Mouse (Mus musculus): ENCODE results near the gene Cftr.

The Cftr gene

DNA sequence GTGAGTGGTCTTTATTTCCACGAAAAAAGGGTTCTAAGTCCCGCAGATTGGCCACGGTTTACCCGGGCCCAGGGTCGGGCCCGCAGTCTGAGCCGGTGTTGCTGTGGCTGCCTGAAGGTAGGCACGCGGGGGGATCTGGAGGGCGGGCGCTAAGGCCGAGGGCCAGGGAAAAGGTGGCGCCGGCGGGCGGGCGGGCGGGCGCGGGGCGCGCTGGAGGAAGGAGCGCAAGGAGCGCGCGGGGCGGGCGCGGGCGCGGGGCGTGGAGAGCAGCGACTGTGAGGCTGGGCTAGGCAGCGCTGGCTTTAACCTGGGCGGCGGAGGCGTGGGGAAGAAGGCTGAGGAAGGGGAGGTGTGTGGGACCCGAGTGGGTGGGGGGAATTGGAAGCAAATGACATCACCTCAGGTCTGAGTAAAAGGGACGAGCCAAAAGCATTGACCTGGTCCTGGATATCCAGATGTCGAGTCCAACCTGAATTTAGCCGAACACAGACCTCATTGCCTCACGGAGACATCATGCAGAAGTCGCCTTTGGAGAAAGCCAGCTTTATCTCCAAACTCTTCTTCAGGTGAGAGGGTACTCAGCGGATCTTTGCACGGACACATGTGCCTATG, at the start of gene Cftr:
Cftr (plus strand) TSS at position 377 of the 612 bp plus-strand sequence.
- peak; percentile 55 for DNase-seq (ENCODE audit: extremely low spot score, low spot score)

DNA sequence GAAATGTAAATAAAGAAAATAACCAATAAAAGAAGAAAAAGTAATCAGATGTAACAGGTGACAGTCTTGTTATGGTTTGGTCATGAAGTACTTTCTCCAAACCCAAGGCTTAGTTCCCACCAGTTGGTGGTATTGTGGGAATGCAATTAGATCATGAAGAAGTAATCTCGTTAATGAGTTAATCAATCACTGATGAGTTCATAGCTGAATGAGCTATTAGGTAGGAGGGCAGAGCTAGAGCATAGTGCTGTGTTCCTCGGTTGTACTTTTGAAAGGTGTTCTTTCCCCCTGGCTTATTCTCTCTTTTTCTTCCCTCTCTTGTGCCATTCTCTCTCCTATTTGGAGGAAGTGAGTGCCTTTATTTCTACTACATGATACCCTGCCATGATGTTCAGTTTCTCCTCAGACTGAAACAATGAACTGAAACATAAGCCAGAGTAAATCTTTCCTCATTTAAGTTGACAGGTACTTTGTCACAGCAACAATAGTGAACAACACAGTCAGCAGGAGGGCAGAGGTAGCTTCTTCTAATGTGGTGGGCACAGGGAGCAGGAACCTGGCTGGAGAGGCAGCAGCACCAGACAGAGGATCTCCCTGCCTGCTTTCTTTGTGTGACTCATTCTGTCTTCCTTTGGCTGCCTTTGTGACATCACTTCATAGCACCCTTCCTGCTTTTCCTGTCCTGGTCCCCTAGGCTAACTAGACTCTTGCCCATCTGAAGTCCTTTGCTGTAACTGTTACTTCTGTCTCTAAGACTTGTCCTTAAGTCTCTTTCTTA, 43.1 kb upstream of the Cftr start:
- DNase-seq (ENCODE audit: extremely low spot score, low spot score) = no peak

DNA sequence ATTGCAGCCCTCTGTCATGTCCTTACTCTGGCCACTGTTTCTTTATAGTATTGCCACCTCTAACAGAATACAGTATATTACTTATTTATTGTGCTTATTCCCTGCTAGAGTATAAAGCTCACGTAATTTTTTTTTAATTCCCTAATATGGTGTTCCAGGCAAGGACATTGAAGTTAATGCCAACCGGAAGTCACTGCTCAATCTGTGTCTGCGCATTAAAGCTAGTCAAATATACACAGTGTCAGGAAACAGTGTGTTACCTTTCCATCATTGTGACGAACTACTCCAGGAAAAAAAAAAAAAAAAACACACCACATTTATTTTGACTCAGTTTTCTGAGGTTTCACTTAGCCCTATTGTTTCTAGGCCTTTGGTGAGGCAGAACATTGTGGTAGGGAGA, 42.4 kb upstream of the Cftr start:
- no peak for DNase-seq (ENCODE audit: extremely low spot score, low spot score)

DNA sequence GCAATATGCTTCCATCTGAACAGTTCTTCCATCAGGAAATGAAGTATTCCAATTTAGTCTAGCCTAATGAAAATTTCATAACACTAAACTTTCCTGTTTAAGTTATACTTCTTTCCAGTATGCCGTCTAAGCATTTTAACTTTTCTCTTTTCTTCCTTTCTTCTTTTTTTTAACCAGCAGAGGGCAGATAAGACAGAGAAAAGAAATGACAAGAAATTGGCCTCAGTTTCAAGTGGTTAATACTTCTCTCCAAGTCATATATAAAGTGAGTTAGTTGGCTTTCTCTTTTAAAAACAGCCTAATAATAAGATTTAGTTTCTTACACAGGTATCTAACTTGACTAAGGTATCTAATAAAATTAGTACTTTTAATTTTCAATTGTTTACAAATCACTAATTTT, 35.2 kb upstream of the Cftr start:
- no peak for DNase-seq (ENCODE audit: extremely low spot score, low spot score)

DNA sequence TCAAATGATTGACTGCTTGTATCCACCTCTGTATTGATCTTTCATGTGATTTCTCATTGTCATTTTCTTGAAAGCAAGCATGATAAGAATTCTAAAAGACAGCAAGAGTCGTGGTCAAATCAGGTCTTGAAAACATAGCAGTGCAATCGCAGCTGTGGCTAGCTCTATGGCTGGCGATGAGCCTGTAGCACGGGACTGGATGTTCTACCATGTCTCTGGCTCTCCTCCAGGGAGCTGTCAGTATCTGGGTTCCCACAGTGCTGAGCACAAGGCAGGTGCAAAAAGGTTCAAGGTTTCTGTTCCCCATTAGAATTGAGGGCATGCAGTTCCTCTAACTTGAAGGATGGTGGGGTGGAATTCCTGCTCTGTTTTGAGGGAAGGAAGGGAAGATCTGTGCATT, 17.5 kb upstream of the Cftr start:
- DNase-seq (ENCODE audit: extremely low spot score, low spot score) = no peak

DNA sequence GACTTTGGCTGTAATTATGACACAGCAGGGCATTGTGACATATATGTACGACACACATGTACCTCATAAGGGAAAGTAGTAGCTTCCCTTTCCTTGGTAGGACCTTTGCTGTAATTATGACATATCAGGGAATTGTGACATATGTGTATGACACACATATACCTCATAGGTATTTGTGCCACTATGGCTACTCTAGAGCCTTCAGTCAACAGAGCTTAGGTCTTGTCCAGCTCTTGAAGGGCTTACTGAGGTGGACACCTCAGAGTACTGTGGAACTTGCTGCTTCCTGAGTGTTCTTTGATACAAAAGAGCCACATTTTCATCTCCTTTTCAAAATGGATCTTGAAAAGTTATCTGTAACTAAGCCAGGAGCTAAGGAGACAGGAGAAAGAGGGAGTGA, 869 bp upstream of the Cftr start:
- no peak for DNase-seq (ENCODE audit: extremely low spot score, low spot score)

DNA sequence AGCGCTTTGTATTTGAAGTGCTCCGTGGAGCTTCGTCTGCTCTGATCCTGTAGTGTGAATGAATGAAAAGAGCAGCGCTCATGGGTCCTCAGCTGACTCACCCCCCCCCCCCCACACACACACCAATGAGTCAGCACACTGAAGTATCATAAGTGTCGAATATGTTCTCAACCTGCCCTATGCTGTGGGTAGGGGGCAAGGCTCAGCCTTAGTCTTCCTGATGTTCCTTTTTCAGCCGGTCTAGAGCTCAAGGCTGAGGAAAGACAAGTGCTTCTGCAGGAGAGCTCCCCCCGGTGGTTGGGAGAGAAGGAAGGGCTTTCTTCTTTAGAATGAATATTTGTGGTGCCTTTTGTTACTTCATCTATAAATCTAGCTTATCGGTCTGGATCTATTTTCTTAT, 1.1 kb downstream of the Cftr start:
- DNase-seq (ENCODE audit: extremely low spot score, low spot score) = no peak

DNA sequence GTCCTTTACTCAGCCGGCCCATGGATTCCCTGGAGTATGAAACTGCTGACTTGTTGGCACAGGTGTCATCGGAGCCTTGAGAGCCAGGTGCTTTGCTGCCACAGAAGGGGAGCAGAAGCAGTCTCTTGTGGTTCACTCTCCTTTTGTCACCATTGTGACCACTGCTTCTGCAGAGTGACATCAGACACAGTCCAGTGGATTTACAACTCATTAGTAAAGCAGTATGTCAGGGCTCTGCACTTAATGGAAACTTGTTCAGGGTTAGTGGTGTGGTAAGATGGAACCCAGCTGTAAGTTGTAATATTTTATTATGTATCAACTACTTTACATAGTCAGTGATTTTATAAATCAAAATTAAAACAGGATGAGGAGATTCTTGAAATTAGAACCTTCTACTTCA, 7.0 kb downstream of the Cftr start:
- DNase-seq (ENCODE audit: extremely low spot score, low spot score) = no peak

DNA sequence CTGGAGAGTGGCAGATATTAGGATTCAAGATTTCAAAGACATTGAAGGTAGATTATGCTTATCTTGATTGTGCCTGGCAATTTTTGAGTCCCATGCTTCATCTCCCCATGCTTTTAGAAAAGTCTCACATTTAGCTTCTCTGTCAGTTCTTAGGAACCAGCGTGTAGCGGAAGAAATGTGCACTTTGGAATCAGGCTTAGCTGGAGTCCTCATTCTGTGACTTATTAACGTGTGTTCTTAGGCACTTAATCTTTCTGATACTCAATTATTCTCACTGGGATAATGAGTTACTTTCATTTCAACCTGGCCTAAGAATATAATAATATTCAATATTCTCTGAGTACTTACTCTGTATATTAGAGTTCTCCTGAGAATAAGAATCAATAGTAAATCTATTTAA, 10.2 kb downstream of the Cftr start:
- no peak for DNase-seq (ENCODE audit: extremely low spot score, low spot score)

DNA sequence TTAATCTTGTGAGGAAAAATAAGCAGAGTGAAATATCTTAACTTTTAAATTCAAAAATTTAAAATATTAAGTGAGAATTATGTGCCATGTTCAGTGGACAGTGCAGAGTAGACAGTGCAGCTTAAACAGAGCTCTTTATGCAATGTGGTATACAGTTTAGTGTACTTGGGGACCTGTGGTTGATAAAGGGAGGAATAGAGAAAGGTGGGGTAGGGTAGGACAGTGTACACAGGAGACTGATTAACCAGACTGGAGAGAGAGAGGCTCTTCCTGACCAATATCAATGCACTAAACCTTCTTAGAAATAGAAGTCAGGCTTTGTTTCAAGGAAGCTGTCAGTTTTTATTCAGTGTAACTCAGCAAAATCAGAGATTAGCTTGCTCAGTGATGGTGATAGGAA, 12.4 kb downstream of the Cftr start:
- DNase-seq (ENCODE audit: extremely low spot score, low spot score) = no peak

DNA sequence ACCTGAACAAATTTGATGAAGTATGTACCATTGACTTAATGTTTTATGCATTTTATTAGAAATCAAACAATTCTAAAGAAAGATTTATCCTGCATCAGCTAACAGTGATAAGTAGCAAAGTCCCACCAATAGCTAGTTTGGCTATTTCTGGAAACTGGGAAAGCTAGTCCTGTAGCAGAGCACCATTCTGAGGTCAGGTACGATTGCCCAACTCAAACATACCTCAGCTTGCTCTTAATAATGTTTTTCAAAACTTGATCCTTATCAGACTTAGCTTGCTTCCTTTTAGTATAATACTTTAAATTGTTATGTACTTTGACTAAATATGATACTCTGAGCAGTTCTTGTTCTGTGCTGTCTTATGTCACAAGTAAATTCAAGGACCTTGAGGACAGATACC, 50.2 kb downstream of the Cftr start:
- DNase-seq (ENCODE audit: extremely low spot score, low spot score) = no peak

DNA sequence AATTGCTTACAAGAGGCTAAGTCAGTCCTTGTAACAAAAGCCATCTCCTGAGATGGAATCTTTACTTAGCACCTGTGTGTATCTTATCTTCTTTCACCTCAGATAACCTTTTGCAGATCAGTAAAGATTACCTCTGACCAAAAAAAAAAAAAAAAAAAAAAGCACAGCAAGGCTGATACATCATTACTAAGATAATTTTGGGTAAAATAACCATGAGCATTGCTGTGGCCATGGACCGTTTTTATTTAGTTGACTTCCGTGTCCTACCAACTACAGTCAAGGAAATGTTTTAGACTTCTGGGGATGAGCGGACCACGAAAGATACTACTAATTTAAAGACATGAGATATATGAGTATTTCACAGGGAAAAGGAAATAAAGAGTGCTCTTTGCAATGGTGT, 52.7 kb downstream of the Cftr start:
- no peak for DNase-seq (ENCODE audit: extremely low spot score, low spot score)

DNA sequence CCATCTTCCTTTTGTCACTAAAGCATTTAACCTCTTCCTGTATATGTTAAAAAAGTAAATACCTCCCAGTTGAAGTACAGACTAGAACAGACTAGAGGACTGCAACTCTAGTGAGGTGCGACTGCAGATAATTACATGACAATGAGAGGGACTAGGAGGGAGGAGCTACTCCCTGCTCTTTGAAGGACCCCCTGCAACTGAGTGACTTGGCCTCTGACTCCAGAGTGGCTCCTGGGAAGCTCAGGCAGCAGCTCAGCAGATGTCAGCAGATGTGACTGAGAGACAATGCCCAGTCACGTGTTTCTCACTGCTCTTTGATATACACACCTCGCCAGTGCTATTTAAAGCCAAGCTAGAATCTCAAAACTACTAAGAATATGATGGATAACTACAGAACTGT, 54.7 kb downstream of the Cftr start:
- no peak for DNase-seq (ENCODE audit: extremely low spot score, low spot score)

DNA sequence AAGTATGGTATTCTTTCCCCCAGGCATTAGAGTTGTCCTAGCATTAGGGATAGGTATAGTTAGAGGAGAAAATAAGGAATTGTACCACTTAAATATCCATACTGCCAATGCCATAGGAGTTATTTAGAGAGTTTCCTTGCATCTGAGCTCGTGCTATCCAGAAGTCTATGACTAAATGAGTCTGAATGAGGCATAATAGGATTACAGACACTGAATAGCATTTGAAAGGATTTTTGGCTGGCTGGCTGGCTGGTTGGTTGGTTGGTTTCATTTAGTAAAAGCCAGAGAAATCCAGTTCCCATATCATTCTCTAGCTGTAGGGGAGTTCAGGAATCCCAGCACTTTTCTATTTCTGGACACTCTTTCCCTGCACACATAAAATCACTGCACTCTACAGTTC, 76.0 kb downstream of the Cftr start:
- DNase-seq (ENCODE audit: extremely low spot score, low spot score) = no peak

DNA sequence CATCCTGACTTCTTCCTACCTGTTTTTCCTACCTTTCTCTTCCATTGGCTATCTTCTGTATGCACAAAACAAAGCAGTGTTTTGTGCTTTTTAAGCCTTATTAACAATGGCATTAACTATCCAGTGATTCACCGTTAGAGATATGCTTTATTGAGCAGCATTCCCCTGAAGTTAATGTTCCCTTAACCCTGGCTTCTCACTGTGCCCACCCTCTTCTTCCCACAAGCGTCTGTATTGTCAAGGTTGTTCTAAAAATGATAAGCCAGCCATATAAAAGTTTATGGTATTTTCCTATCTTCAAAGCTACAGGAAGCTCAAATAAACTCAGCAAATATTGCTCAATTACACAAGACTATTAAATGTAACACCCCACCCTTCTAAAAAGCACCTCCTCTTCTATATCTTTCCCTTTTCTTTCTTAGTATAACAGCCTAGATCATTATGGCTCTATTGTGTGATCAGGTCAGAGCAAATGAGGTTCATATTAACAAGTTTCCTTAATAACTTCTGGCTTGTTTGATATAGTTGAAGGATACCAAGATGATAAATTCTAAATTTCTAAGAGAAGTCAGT, 77.5 kb downstream of the Cftr start:
- DNase-seq (ENCODE audit: extremely low spot score, low spot score) = no peak

DNA sequence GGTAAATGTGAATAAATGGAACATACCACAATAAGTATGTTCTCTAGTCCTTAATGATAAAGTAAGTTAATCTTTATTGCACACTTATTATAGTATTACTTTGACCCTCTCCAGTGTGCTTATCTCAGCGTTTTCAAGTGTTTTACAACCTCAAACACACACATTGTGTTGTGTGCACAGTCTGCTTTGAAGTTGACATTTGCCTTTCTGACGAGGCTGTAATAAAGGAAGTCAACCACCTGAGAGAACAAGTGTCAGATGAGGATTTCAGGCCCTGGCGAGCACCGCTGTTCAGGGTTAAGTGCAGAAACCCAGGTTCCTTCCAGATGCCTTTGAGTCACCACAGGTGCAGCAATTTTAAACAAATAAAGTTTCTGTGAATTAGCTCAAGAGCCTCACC, 78.0 kb downstream of the Cftr start:
- DNase-seq (ENCODE audit: extremely low spot score, low spot score) = no peak

DNA sequence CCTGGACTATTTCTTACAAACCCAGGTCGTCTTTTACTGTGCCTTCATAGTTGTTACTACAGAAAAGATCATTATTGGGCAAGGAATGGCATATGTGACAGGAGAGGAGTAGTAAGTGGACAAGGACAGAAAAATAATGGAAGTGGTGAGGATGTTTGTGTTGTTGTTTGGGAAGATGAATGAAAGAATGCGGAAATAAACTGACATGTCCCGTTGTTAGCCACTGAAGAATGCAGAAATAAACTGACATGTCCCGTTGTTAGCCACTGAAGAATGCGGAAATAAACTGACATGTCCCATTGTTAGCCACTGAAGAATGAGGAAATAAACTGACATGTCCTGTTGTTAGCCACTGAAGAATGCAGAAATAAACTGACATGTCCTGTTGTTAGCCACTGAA, 84.1 kb downstream of the Cftr start:
- DNase-seq (ENCODE audit: extremely low spot score, low spot score) = no peak

DNA sequence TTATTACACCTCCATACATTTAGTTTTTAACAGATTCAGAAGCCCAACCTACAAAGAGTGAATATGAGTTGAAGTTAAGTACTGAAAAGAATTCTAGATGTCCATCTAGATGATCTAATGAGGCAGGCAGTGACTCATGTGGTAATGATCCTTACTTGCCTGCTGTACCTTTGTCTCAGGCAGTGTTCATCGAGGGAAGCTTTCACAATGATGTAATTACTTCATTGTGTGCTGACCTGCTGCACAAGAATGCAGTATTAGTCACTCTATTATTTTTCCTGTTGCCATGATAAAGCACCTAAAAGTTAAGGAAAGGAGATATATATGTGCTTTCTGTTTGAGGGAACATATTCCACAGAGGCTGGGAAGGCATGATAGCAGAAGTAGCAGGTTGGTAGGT, 100.5 kb downstream of the Cftr start:
- DNase-seq (ENCODE audit: extremely low spot score, low spot score) = no peak

DNA sequence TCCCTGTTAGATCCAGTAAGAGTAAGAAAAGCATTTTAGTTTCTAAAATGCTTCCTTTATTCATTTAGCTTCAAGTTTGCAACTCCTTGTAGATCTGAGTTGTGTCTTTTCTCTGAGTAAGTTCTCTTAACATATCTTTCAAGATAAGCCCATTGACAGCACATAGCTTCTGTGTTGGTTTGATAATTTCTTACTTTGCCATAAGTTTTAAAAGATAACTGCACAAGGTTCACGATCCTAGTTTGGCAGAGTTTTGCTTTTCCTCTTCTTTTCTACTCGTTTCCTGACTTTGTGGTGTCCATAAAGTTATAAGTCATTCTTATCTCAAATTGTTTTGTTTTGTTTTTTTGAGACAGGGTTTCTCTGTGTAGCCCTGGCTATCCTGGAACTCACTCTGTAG, 130.3 kb downstream of the Cftr start:
- DNase-seq (ENCODE audit: extremely low spot score, low spot score) = no peak

DNA sequence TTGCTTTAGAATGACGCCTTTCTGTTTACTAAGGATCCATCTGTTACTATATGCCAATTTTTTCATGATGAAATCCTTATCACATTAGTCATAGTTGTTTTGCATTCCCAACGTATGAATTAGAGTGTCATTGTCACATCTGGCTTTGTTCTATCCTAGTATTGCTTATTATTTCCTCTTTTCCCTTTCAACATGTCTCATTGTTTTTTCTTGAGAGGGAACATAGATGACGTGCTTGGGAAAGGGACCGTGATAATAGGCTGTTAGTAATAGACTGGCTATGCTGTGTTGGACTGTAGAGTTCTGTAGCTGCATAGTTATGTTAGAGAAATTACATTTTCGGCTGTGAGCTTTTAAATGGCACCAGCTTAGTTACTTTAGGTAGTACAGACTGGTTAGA, 131.6 kb downstream of the Cftr start:
- no peak for DNase-seq (ENCODE audit: extremely low spot score, low spot score)

DNA sequence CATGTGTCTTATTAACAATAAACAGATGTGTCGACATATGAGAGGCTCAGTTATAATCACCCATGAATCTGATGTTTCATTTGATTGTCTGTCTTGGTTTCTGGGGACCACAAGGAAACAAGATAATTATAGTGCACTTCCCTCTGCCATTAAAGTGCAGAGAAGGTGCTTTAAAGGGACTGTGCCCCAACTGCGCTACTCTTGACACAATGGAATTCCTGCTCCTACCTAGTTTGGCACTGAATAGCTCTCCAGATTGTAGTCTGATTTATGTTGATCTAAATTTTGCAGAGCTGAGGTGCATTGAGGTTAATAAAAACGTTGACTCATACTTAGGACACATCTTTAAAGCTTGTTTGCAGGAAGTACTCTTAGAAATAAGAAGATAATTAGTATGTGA, 132.7 kb downstream of the Cftr start:
- DNase-seq (ENCODE audit: extremely low spot score, low spot score) = no peak

DNA sequence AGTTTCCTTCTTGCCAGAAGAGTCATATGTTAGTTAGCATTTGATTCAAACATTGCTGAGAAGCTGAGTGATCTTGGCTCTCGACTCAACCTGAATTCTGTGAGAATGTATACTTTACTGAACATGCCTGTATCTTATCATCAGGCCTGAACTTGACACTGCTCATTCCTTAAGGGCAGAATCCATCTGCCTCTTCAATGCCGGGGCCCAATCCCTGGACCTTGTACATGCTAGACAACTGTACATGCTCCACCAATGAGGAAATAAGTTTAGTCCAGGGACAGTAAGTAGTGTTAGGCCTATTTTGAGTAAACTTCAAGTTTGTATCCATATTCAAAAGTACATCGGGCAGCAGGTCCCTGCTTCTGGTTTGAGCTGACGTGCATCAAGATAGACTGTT, 134.6 kb downstream of the Cftr start:
- DNase-seq (ENCODE audit: extremely low spot score, low spot score) = no peak

DNA sequence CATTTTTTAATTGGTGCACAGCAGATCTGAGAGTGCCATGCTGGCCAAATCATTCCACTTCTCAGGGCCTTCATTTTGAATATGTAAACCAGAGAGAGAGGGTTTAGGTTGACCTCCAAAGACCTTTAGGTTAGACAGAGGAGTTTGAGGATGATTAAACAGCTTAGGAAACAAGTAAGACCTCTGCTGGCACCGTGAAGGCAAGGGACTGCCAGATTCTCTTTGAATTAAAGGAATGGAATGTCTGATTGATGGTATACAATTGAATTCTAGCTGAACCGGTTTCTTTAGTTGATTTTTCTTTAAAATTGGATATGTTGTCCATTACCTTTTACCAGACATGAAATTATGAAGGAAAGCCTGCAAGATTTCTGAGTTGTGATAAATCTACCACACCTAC, 140.5 kb downstream of the Cftr start:
- no peak for DNase-seq (ENCODE audit: extremely low spot score, low spot score)
